Mouse (Mus musculus) heart, adult 2 months (tissue): Measurements from ENCODE around the gene Gpsm1. TPM values are rescaled to one million over a fixed set of nuclear protein-coding genes. Genes with fewer than 3 reads are reported as not detected.
A peak's percentile ranks its signal among the peaks of the same experiment; 100 is the strongest.

Source experiments
- DNase-seq, 2 experiments: peaks; one replicate each; pipeline ENCODE4 v3.0.0; 2021
- H3K27ac ChIP-seq: fragments of 200-600 bp; 2 replicates; pipeline ENCODE4 v1.8.1; 2022
- H3K27me3 ChIP-seq: fragments of 200-500 bp; 2 replicates; pipeline ENCODE4 v1.6.1; 2012; ENCODE audit warnings: mild to moderate bottlenecking, low read length, inconsistent platforms, mixed read lengths; ENCODE audit not compliant: control insufficient read depth, insufficient read depth
- H3K36me3 ChIP-seq: fragments of 200-500 bp; 2 replicates; pipeline ENCODE4 v1.6.1; 2012; ENCODE audit warnings: low read length, inconsistent platforms; ENCODE audit not compliant: control insufficient read depth, insufficient read depth
- H3K4me1 ChIP-seq: fragments of 200-500 bp; 2 replicates; pipeline ENCODE4 v1.6.1; 2011; ENCODE audit warnings: low read length; ENCODE audit not compliant: control insufficient read depth, insufficient read depth
- H3K4me3 ChIP-seq: fragments of 200-600 bp; 2 replicates; pipeline ENCODE4 v1.8.1; 2022
- H3K79me2 ChIP-seq: fragments of 200-500 bp; replicated peaks from 2 replicates; pipeline ENCODE4 v1.6.1; 2012; ENCODE audit warnings: mild to moderate bottlenecking, inconsistent platforms, low read length, moderate library complexity, mixed read lengths; ENCODE audit not compliant: control insufficient read depth, insufficient read depth
- H3K9ac ChIP-seq: fragments of 200-500 bp; 2 replicates; pipeline ENCODE4 v1.6.1; 2012; ENCODE audit warnings: low read depth, mild to moderate bottlenecking, control low read depth, inconsistent platforms, low read length, mixed read lengths
- CTCF ChIP-seq: fragments of 200-600 bp; IDR thresholded peaks from 2 replicates; pipeline ENCODE4 v1.8.1; 2022; ENCODE audit warnings: antibody characterized with exemption, mild to moderate bottlenecking, moderate library complexity
- EP300 ChIP-seq: fragments of 200-500 bp; IDR thresholded peaks from 2 replicates; pipeline ENCODE4 v1.6.1; 2011; ENCODE audit warnings: low read depth, low read length, control low read depth; ENCODE audit not compliant: insufficient read depth
- POLR2A ChIP-seq: fragments of 200-500 bp; IDR thresholded peaks from 2 replicates; pipeline ENCODE4 v1.6.1; 2011; ENCODE audit warnings: mild to moderate bottlenecking, low read depth, low read length, control low read depth; ENCODE audit not compliant: insufficient read depth
- WGBS: fragments of 180-500 bp; shearing (Covaris S2); methylation state at CpG from one replicate; pipeline ENCODE4 v1.1.7; 2018; 5-methylcytosine and 5-hydroxymethylcytosine counted together
- intact Hi-C: fragments of 180-260 bp; cut with DNase I; formaldehyde crosslinking; loops from one replicate; pipeline ENCODE4 v1.15.1; 2025
- polyA plus RNA-seq: library from polyadenylated mRNA; depleted of rRNA; stranded (reverse); fragments of >200 nt; gene quantifications from 2 replicates; pipeline ENCODE4 v1.2.3, GENCODE M21; 2012
- total RNA-seq, 2 experiments: library from RNA; stranded (reverse); gene quantifications; 2 replicates each; pipeline ENCODE4 v1.2.3; 2021

Gene Gpsm1
- total and polyA plus RNA-seq, 3 experiments, result 169 to 301 (median 249) TPM

DNA sequence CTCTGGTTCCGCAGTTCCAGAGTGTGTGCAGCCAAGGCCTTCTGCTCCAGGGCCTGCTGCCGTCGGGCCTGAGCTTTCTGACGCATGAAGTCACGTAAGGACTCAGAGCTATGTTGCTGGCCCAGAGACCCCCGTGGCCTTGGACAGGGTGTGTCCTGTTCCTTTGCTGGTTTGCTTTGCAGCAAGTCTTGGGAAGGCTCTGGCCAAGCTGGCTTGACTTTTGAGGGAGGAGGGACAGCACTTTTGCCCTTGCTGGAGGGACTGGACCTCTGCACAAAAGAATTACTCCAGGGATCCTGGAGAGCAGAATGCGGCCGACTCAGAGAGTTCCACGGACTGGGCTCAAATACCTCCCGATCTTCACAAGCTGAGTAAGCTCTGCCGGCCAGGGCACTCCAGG lies 34.7 kb upstream of the Gpsm1 start:
- TF ChIP-seq CTCF, result no peak
- no peak for TF ChIP-seq EP300
- no peak for TF ChIP-seq POLR2A
- intact Hi-C loops, result no loop called here
- no peaks in the 10 kb centered on the region for H3K79me2 ChIP-seq
- H3K4me1 ChIP-seq, result no peaks in the 10 kb centered on the region
- no peaks in the 10 kb centered on the region for H3K36me3 ChIP-seq
- H3K27me3 ChIP-seq, result no peaks in the 10 kb centered on the region
- no peak overlapping the region for H3K4me3 ChIP-seq
- no peak overlapping the region for H3K9ac ChIP-seq
- no peak overlapping the region for H3K27ac ChIP-seq
- WGBS, result 79% methylated on average over 11 of the region's 11 CpGs
- no peak for DNase-seq

DNA sequence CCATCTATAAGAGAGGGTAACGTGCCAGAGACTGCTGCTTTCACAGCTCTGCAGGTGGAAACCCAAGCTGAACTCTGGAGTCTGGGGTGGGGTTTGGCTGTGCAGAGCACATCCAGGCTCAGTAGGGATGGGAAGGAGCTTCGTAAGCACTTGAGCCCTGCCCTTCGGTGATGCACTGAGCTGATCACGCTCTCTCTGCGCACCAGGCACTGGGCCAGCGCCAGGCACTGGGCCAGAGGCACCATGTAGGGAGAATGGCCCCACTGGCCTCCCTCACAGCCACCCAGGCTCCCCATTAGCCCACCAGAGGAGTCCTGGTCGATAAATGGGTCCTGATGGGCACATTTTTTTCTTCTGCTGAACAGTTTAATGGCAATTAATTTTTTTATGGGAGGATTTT lies 29.5 kb upstream of the Gpsm1 start:
- no peak for TF ChIP-seq CTCF
- no peak for TF ChIP-seq EP300
- no peak for TF ChIP-seq POLR2A
- H3K27ac ChIP-seq, result no peak overlapping the region
- 44% methylated on average over 7 of the region's 7 CpGs for WGBS
- no peaks in the 10 kb centered on the region for H3K27me3 ChIP-seq
- intact Hi-C loops, result no loop called here
- no peak overlapping the region for H3K4me3 ChIP-seq
- H3K9ac ChIP-seq, result no peak overlapping the region
- no peaks in the 10 kb centered on the region for H3K79me2 ChIP-seq
- no peaks in the 10 kb centered on the region for H3K4me1 ChIP-seq
- H3K36me3 ChIP-seq, result no peaks in the 10 kb centered on the region
- DNase-seq, result peak in 1 of 2 experiments; percentile 21

DNA sequence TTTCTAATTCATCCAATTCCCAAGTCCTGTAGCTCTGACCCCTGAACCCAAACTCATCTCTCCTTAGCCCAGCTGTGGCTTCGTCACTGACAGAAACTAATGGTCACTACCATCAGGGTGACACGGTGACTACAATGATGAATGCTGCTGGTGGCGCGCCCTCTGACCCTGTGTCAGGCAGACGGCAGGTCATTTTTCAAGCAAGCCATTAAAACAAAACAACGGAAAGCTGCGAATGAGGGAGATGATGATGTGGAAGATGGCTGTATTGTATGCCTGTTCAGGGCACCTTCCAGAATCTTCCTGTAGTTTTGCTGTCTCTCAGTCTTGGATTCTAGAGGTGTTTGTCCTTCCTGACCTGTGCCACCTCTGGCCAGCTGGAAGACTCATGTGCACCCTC lies 28.9 kb upstream of the Gpsm1 start:
- 81% methylated on average over 7 of the region's 7 CpGs for WGBS
- Histone ChIP-seq H3K4me3 (no peak overlapping the region), H3K4me1 (no peaks in the 10 kb centered on the region), H3K27me3 (no peaks in the 10 kb centered on the region), H3K79me2 (no peaks in the 10 kb centered on the region), H3K36me3 (no peaks in the 10 kb centered on the region), H3K27ac (no peak overlapping the region), H3K9ac (no peak overlapping the region)
- DNase-seq, result no peak
- no peak for TF ChIP-seq CTCF
- TF ChIP-seq EP300, result no peak
- intact Hi-C loops, result no loop called here

DNA sequence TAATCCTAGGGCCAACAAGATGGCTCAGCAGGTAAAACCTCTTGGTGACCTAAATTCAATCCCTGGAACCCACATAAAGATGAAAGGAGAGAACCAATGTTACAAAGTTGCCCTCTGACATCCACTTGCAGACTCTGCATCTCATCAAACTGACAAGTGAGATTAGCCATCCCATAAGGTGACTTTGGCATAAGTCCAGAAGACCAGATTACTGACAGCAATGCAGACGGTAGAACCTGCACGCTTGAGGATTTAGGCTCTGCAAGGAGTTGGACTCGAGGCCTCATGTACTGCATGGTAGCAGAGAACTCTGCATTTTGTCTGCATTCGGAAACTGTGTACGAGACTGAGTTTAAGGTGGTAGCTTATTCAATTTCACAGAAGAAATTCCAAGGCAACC lies 25.2 kb upstream of the Gpsm1 start:
- WGBS, result 62% methylated on average over 5 of the region's 5 CpGs
- no peaks in the 10 kb centered on the region for H3K27me3 ChIP-seq
- TF ChIP-seq POLR2A, result no peak
- TF ChIP-seq CTCF, result no peak
- TF ChIP-seq EP300, result no peak
- H3K4me1 ChIP-seq, result no peaks in the 10 kb centered on the region
- no peak overlapping the region for H3K27ac ChIP-seq
- no peak overlapping the region for H3K9ac ChIP-seq
- no peaks in the 10 kb centered on the region for H3K79me2 ChIP-seq
- no peak for DNase-seq
- intact Hi-C loops, result no loop called here
- no peak overlapping the region for H3K4me3 ChIP-seq
- H3K36me3 ChIP-seq, result no peaks in the 10 kb centered on the region

DNA sequence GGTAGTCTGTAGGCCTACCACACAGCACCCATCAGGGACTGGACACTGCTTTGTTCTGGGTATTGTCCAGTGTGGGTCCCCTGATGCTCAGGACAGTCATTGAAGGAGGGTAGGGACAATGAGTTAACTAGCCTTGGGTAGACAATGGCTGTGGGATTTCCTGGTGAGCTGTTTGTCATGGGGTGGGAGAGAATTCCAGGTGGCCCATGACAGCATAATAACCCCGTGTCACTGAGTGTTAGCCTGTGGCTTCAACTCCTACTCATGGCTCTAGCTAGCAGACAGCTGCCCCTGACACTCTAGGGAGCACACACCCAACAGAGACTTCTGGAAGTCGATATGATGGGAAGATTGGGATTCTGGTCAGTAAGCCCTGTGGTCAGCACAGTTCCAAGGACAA lies 20.9 kb upstream of the Gpsm1 start, which contains the start of gene Ccdc187:
Gene Ccdc187 (minus strand): TSS at position 101 of the 400 bp plus-strand sequence.
- H3K36me3 ChIP-seq, result no peaks in the 10 kb centered on the region
- TF ChIP-seq POLR2A (no peak), CTCF (no peak), EP300 (no peak)
- intact Hi-C loops, result no loop called here
- H3K27ac ChIP-seq, result no peak within 1 kb of the TSS
- H3K79me2 ChIP-seq, result no peaks in the 10 kb centered on the region
- no peaks in the 10 kb centered on the region for H3K4me1 ChIP-seq
- no peak within 1 kb of the TSS for H3K4me3 ChIP-seq
- 54% methylated on average over 2 of the region's 2 CpGs for WGBS
- no peak within 1 kb of the TSS for H3K9ac ChIP-seq
- no peaks in the 10 kb centered on the region for H3K27me3 ChIP-seq
- DNase-seq, result no peak

DNA sequence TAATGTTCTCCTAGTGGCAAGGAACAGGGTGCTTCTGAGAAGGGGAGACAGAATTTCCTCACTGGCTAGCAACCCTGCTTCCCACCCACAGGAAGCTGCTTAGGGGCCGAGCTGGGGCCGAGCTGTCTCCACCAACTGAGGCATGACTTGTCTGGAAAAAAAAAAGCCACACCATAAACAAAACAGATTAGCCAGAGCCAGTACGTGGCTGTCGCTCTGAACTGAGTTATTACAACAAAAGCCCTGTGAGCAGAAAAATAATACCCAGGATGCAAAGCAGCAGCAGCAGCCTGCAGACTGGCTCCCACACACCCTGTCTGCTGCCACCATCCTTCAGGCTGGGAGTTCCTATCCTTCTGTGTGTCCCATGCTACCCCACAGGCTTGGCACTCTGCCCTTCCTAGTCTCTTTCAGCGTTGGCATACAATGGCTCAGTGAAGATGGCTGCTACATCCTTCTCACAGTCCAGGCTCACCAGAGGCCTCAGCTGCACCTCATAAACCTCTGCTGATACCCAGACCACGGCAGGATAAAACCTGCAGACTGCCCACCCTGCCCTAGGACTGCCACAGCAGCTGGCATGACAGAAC lies 18.6 kb upstream of the Gpsm1 start:
- H3K9ac ChIP-seq, result no peak overlapping the region
- no peaks in the 10 kb centered on the region for H3K27me3 ChIP-seq
- H3K79me2 ChIP-seq, result no peaks in the 10 kb centered on the region
- TF ChIP-seq POLR2A (no peak), CTCF (no peak), EP300 (no peak)
- intact Hi-C loops, result no loop called here
- no peaks in the 10 kb centered on the region for H3K36me3 ChIP-seq
- no peak for DNase-seq
- H3K4me1 ChIP-seq, result no peaks in the 10 kb centered on the region; the same call in 1 of the 2 replicates
- H3K27ac ChIP-seq, result no peak overlapping the region
- WGBS, result 43% methylated on average over 6 of the region's 6 CpGs
- H3K4me3 ChIP-seq, result no peak overlapping the region
